In the genomic region with DNA sequence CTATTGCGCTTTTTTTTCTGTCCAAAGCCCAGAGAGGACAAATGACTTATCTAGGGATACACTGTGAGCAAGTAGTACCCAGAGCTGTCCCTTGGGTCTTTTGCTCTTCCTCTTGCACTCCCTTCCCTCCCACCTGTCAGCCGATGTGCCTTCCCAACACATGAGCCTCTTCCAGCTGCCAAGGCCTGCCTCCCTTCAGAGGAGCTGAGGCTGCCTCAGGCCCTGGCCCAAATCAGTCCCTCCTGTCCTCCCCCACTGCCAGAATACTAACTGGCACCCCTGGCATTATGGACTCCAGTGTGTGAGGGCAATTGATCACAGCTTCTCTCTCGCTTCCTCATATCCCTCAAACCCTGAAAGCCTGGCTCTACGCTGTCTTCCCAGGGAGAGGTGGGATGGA, we compare ENCODE assay signal across 17 mouse cellular contexts.
DNase-seq lines count a peak whose midpoint lies in the region; ATAC-seq and TF ChIP-seq lines count a peak whose summit lies in the region.
"Had no signal": no experiment of that assay in that cellular context is flagged by ENCODE, and none has a peak within 500 bp of the region (broad histone marks: within the 10 kb centered on the region; RNA-seq: fewer than 3 reads in every experiment).

No protein-coding gene starts in this region.

- no peak overlapping the region for H3K4me3 ChIP-seq in hindbrain, embryonic 15.5 days
- no peak overlapping the region for H3K4me3 ChIP-seq in hindbrain, embryonic 13.5 days
- no peak overlapping the region for H3K4me3 ChIP-seq in left cerebral cortex, adult 2 months
- H3K4me3 ChIP-seq in cortical plate, adult 2 months (ENCODE audit: insufficient read depth, low read length) = no peak overlapping the region
- H3K4me3 ChIP-seq: embryonic facial prominence, embryonic 12.5 days; heart, embryonic 13.5 days had no signal

- TF ChIP-seq POLR2A in cortical plate, adult 2 months (IDR thresholded peaks at IDR 0.05; ENCODE audit: extremely low read depth, insufficient read depth, low read length) = no peak

- H3K4me1 ChIP-seq in hindbrain, embryonic 15.5 days (replicated peaks) = peaks cover 36% of the 10 kb centered on the region
- peaks cover 33% of the 10 kb centered on the region for H3K4me1 ChIP-seq in hindbrain, embryonic 13.5 days (replicated peaks)
- H3K4me1 ChIP-seq in cortical plate, adult 2 months (ENCODE audit: control insufficient read depth, insufficient read depth, low read length) = peaks cover 26% of the 10 kb centered on the region
- H3K4me1 ChIP-seq: heart, embryonic 13.5 days had no signal

- ATAC-seq in hindbrain, embryonic 15.5 days (ENCODE audit: low FRiP score, low read depth) = peak; percentile 40; the same call in 1 of the 2 replicates
- ATAC-seq in hindbrain, embryonic 13.5 days (ENCODE audit: low FRiP score) = no peak
- 0 out of 2 replicates have a peak, but pooled peaks have one; percentile 22 for ATAC-seq in monocyte, adult 5-6 weeks (replicated peaks; ENCODE audit: insufficient number of reproducible peaks, low FRiP score, low TSS enrichment, poor library complexity, severe bottlenecking)
- ATAC-seq: forebrain, embryonic 16.5 days had no signal

- H3K4me2 ChIP-seq in hindbrain, embryonic 15.5 days = no peak overlapping the region
- no peak overlapping the region for H3K4me2 ChIP-seq in hindbrain, embryonic 13.5 days
- H3K4me2 ChIP-seq: embryonic facial prominence, embryonic 12.5 days; heart, embryonic 13.5 days; hindbrain, embryonic 14.5 days had no signal

- DNase-seq in left cerebral cortex, adult 2 months (ENCODE audit: extremely low spot score in 1 of 2, low spot score in 2 of 2) = no peak
- no peak for DNase-seq in left cerebral cortex, adult 9 months (ENCODE audit: low spot score in 2 of 2)
- DNase-seq: adrenal gland, adult 2 months; adrenal gland, postnatal 25 days; cerebellum, adult 18-20 months; cerebellum, adult 9-11 months; gastrocnemius, postnatal 36 days; heart, adult 11 months; heart, postnatal 36 days had no signal

- H3K9me3 ChIP-seq in hindbrain, embryonic 15.5 days = no peaks in the 10 kb centered on the region
- no peaks in the 10 kb centered on the region for H3K9me3 ChIP-seq in hindbrain, embryonic 13.5 days
- H3K9me3 ChIP-seq: embryonic facial prominence, embryonic 12.5 days; heart, embryonic 13.5 days had no signal

- H3K36me3 ChIP-seq in hindbrain, embryonic 15.5 days = no peaks in the 10 kb centered on the region
- H3K36me3 ChIP-seq in hindbrain, embryonic 13.5 days = no peaks in the 10 kb centered on the region
- H3K36me3 ChIP-seq: embryonic facial prominence, embryonic 12.5 days; heart, embryonic 13.5 days had no signal

- 75% methylated on average over 4 of the region's 4 CpGs for WGBS in hindbrain, embryonic 15.5 days
- 91% methylated on average over 4 of the region's 4 CpGs for WGBS in hindbrain, embryonic 13.5 days

- no peak overlapping the region; the same call in 1 of the 2 replicates for H3K27ac ChIP-seq in hindbrain, embryonic 15.5 days (replicated peaks)
- no peak overlapping the region; the same call in 1 of the 2 replicates for H3K27ac ChIP-seq in hindbrain, embryonic 13.5 days
- H3K27ac ChIP-seq in left cerebral cortex, adult 2 months = peak overlapping the region; percentile 37; the same call in 1 of the 2 replicates
- H3K27ac ChIP-seq in cortical plate, adult 2 months (ENCODE audit: insufficient read depth, low read length) = peak overlapping the region; percentile 7; the same call in 1 of the 2 replicates
- H3K27ac ChIP-seq: embryonic facial prominence, embryonic 12.5 days; heart, embryonic 13.5 days; hindbrain, embryonic 14.5 days had no signal

- TF ChIP-seq CTCF in left cerebral cortex, adult 2 months (IDR thresholded peaks at IDR 0.05) = no peak
- no peak for TF ChIP-seq CTCF in cortical plate, adult 2 months (IDR thresholded peaks at IDR 0.05; ENCODE audit: extremely low read depth, insufficient read depth, low read length)

- intact Hi-C loops in left cerebral cortex, adult 2 months (cut with DNase I) = no loop called here

- no peak overlapping the region for H3K9ac ChIP-seq in hindbrain, embryonic 15.5 days
- no peak overlapping the region for H3K9ac ChIP-seq in hindbrain, embryonic 13.5 days
- H3K9ac ChIP-seq: embryonic facial prominence, embryonic 12.5 days; heart, embryonic 13.5 days; hindbrain, embryonic 14.5 days had no signal

- no peaks in the 10 kb centered on the region for H3K27me3 ChIP-seq in hindbrain, embryonic 15.5 days
- no peaks in the 10 kb centered on the region for H3K27me3 ChIP-seq in hindbrain, embryonic 13.5 days
- H3K27me3 ChIP-seq: embryonic facial prominence, embryonic 12.5 days; heart, embryonic 13.5 days had no signal

Comparison
In these comparisons a context has a peak if more than half of its experiments do, and no peak if none do; other contexts are left out.
1. H3K27ac ChIP-seq: peak in left cerebral cortex, adult 2 months (single experiment) and cortical plate, adult 2 months (single experiment); none in hindbrain, embryonic 15.5 days (single experiment) and hindbrain, embryonic 13.5 days (single experiment).